Mouse (Mus musculus): Measurements from ENCODE around the gene 1700016D06Rik. TPM values are rescaled to one million over a fixed set of nuclear protein-coding genes. Genes with fewer than 3 reads are reported as not detected.

Gene 1700016D06Rik
- polyA plus RNA-seq, 1 experiment from 2014 or later, result not detected

GRCm38 (mm10) chr8:11625084-11625483 is 75.8 kb downstream of the 1700016D06Rik start:
- Histone ChIP-seq H3K27me3 (ENCODE audit: control insufficient read depth, insufficient read depth, low read length) (no peaks in the 10 kb centered on the region), H3K4me1 (ENCODE audit: control insufficient read depth, insufficient read depth, low read length) (no peaks in the 10 kb centered on the region), H3K9ac (replicated peaks; ENCODE audit: low read depth, low read length) (no peak overlapping the region), H3K4me2 (replicated peaks; ENCODE audit: low read depth, low read length) (no peak overlapping the region), H3K36me3 (ENCODE audit: control insufficient read depth, insufficient read depth, low read length) (peaks cover 59% of the 10 kb centered on the region), H3K4me3 (ENCODE audit: low read depth, low read length) (no peak overlapping the region), H3K9me3 (ENCODE audit: control insufficient read depth, low read depth, low read length) (no peaks in the 10 kb centered on the region), H3K27ac (ENCODE audit: low read length) (no peak overlapping the region)
- no peak for ATAC-seq (ENCODE audit: insufficient number of reproducible peaks, insufficient read depth, low FRiP score, low read depth)
- WGBS, result 73% methylated on average over 4 of the region's 4 CpGs

GRCm38 (mm10) chr8:11619091-11619490 is 81.8 kb downstream of the 1700016D06Rik start:
- no peak for ATAC-seq (ENCODE audit: insufficient number of reproducible peaks, insufficient read depth, low FRiP score, low read depth)
- Histone ChIP-seq H3K27ac (ENCODE audit: low read length) (no peak overlapping the region), H3K27me3 (ENCODE audit: control insufficient read depth, insufficient read depth, low read length) (no peaks in the 10 kb centered on the region), H3K9me3 (ENCODE audit: control insufficient read depth, low read depth, low read length) (no peaks in the 10 kb centered on the region), H3K4me1 (ENCODE audit: control insufficient read depth, insufficient read depth, low read length) (no peaks in the 10 kb centered on the region), H3K9ac (replicated peaks; ENCODE audit: low read depth, low read length) (no peak overlapping the region), H3K4me2 (replicated peaks; ENCODE audit: low read depth, low read length) (no peak overlapping the region), H3K36me3 (ENCODE audit: control insufficient read depth, insufficient read depth, low read length) (peaks cover 69% of the 10 kb centered on the region), H3K4me3 (ENCODE audit: low read depth, low read length) (no peak overlapping the region)
- 76% methylated on average over 3 of the region's 3 CpGs for WGBS

- H3K9ac ChIP-seq (replicated peaks; ENCODE audit: low read depth, low read length), result no peak overlapping the region
- no peaks in the 10 kb centered on the region for H3K27me3 ChIP-seq (ENCODE audit: control insufficient read depth, insufficient read depth, low read length)
- no peak overlapping the region for H3K4me2 ChIP-seq (replicated peaks; ENCODE audit: low read depth, low read length)
- H3K27ac ChIP-seq (ENCODE audit: low read length), result no peak overlapping the region
- H3K9me3 ChIP-seq (ENCODE audit: control insufficient read depth, low read depth, low read length), result no peaks in the 10 kb centered on the region
- no peak overlapping the region for H3K4me3 ChIP-seq (ENCODE audit: low read depth, low read length)
- H3K36me3 ChIP-seq (ENCODE audit: control insufficient read depth, insufficient read depth, low read length), result peaks cover 73% of the 10 kb centered on the region
- H3K4me1 ChIP-seq (ENCODE audit: control insufficient read depth, insufficient read depth, low read length), result no peaks in the 10 kb centered on the region
- 91% methylated on average over 2 of the region's 2 CpGs for WGBS
- ATAC-seq (ENCODE audit: insufficient number of reproducible peaks, insufficient read depth, low FRiP score, low read depth), result no peak
These were observed 82.8 kb downstream of the 1700016D06Rik start for GRCm38 (mm10) chr8:11618063-11618462.

- H3K27ac ChIP-seq (ENCODE audit: low read length), result no peak overlapping the region
- H3K9ac ChIP-seq (replicated peaks; ENCODE audit: low read depth, low read length), result no peak overlapping the region
- no peak overlapping the region for H3K4me3 ChIP-seq (ENCODE audit: low read depth, low read length)
- H3K4me2 ChIP-seq (replicated peaks; ENCODE audit: low read depth, low read length), result no peak overlapping the region
- 4% methylated on average over 1 of the region's 1 CpGs for WGBS
- ATAC-seq (ENCODE audit: insufficient number of reproducible peaks, insufficient read depth, low FRiP score, low read depth), result no peak
- H3K36me3 ChIP-seq (ENCODE audit: control insufficient read depth, insufficient read depth, low read length), result peaks cover 75% of the 10 kb centered on the region
- no peaks in the 10 kb centered on the region for H3K9me3 ChIP-seq (ENCODE audit: control insufficient read depth, low read depth, low read length)
- H3K27me3 ChIP-seq (ENCODE audit: control insufficient read depth, insufficient read depth, low read length), result no peaks in the 10 kb centered on the region
- H3K4me1 ChIP-seq (ENCODE audit: control insufficient read depth, insufficient read depth, low read length), result no peaks in the 10 kb centered on the region
These were observed 84.6 kb downstream of the 1700016D06Rik start for GRCm38 (mm10) chr8:11616294-11616693.

GRCm38 (mm10) chr8:11614126-11614835 is 86.6 kb downstream of the 1700016D06Rik start:
- Histone ChIP-seq H3K9me3 (ENCODE audit: control insufficient read depth, low read depth, low read length) (no peaks in the 10 kb centered on the region), H3K27me3 (ENCODE audit: control insufficient read depth, insufficient read depth, low read length) (no peaks in the 10 kb centered on the region), H3K4me1 (ENCODE audit: control insufficient read depth, insufficient read depth, low read length) (no peaks in the 10 kb centered on the region), H3K27ac (ENCODE audit: low read length) (no peak overlapping the region), H3K4me3 (ENCODE audit: low read depth, low read length) (no peak overlapping the region), H3K4me2 (replicated peaks; ENCODE audit: low read depth, low read length) (no peak overlapping the region), H3K36me3 (ENCODE audit: control insufficient read depth, insufficient read depth, low read length) (peaks cover 68% of the 10 kb centered on the region), H3K9ac (replicated peaks; ENCODE audit: low read depth, low read length) (no peak overlapping the region)
- 90% methylated on average over 6 of the region's 6 CpGs for WGBS
- no peak for ATAC-seq (ENCODE audit: insufficient number of reproducible peaks, insufficient read depth, low FRiP score, low read depth)

GRCm38 (mm10) chr8:11608848-11609247 is 92.0 kb downstream of the 1700016D06Rik start:
- no peak overlapping the region for H3K4me2 ChIP-seq (replicated peaks; ENCODE audit: low read depth, low read length)
- ATAC-seq (ENCODE audit: insufficient number of reproducible peaks, insufficient read depth, low FRiP score, low read depth), result no peak
- no peak overlapping the region for H3K4me3 ChIP-seq (ENCODE audit: low read depth, low read length)
- no peaks in the 10 kb centered on the region for H3K27me3 ChIP-seq (ENCODE audit: control insufficient read depth, insufficient read depth, low read length)
- no peak overlapping the region for H3K9ac ChIP-seq (replicated peaks; ENCODE audit: low read depth, low read length)
- H3K9me3 ChIP-seq (ENCODE audit: control insufficient read depth, low read depth, low read length), result peaks cover 3% of the 10 kb centered on the region; the same call in 1 of the 2 replicates
- H3K36me3 ChIP-seq (ENCODE audit: control insufficient read depth, insufficient read depth, low read length), result peaks cover 33% of the 10 kb centered on the region
- 95% methylated on average over 9 of the region's 9 CpGs for WGBS
- no peak overlapping the region for H3K27ac ChIP-seq (ENCODE audit: low read length)
- H3K4me1 ChIP-seq (ENCODE audit: control insufficient read depth, insufficient read depth, low read length), result no peaks in the 10 kb centered on the region

Small RNAs within 50 kb of the gene (microRNA-seq; reads per million reads assigned to microRNA genes)
- 1.0 reads per million for gene Mir7238

Other genes starting within 250 kb of the 1700016D06Rik start
- gene Rab20, start 222.4 kb downstream of the 1700016D06Rik start, polyA plus RNA-seq (2014; fragmentation: Nextera tagmentation; extraction: Ambion mirVana), result 4.6 and 6.2 TPM in 2 replicates
- 123 and 133 TPM in 2 replicates for gene Naxd, start 203.6 kb downstream of the 1700016D06Rik start, polyA plus RNA-seq (2014; fragmentation: Nextera tagmentation; extraction: Ambion mirVana)
- gene Cars2, start 150.3 kb downstream of the 1700016D06Rik start, polyA plus RNA-seq (2014; fragmentation: Nextera tagmentation; extraction: Ambion mirVana), result 25.0 and 35.5 TPM in 2 replicates
- gene Ing1, start 145.5 kb downstream of the 1700016D06Rik start, polyA plus RNA-seq (2014; fragmentation: Nextera tagmentation; extraction: Ambion mirVana), result 36.7 and 40.3 TPM in 2 replicates
- gene Ankrd10, start 65.3 kb downstream of the 1700016D06Rik start, polyA plus RNA-seq (2014; fragmentation: Nextera tagmentation; extraction: Ambion mirVana), result 101 and 109 TPM in 2 replicates
- 37.0 and 37.4 TPM in 2 replicates for gene Arhgef7, start 26.7 kb upstream of the 1700016D06Rik start, polyA plus RNA-seq (2014; fragmentation: Nextera tagmentation; extraction: Ambion mirVana)
- gene Tex29, start 139.4 kb upstream of the 1700016D06Rik start, polyA plus RNA-seq (2014; fragmentation: Nextera tagmentation; extraction: Ambion mirVana), result not detected in 2 replicates